Mouse (Mus musculus) heart, postnatal 10 days (tissue): ENCODE results near the gene Cd72. TPM values are rescaled to one million over a fixed set of nuclear protein-coding genes. Genes with fewer than 3 reads are reported as not detected.

ENCODE experiments used
- DNase-seq, 2 experiments: peaks; one replicate each; pipeline ENCODE4 v3.0.0; 2021
- intact Hi-C: fragments of 180-260 bp; cut with DNase I; formaldehyde crosslinking; loops from one replicate; pipeline ENCODE4 v1.15.1; 2025
- total RNA-seq, 2 experiments: library from RNA; stranded (reverse); gene quantifications; 2 replicates each; pipeline ENCODE4 v1.2.3; 2021

Cd72 gene
- total RNA-seq, 2 experiments from 2014 or later = 0.45 to 0.60 TPM

DNA sequence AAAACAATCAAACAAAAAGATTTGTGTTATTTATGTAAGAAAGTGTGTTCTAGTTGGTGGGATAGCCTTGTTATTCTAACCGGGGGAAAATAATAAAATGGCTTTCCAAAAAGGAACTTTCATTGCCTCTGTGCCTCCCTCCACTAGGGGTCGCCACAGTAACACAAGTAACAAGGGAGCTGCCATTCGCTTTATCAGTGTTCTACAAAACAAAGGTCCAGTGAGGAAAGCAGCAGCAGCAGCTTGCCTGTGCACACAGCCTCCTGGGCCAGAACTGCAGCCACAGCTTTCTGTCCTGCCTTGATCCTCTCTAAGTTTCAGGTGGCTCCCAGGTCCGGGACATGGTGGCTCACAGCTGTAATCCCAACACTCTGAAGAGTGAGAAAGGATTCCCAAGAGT is 22.7 kb downstream of the Cd72 start:
- intact Hi-C loops = loop anchor here (5.0 kb wide), 1 partner anchor 281 kb away; the partner anchor contains the start of gene Olfr71
- peak; percentile 88 to 94 for DNase-seq

DNA sequence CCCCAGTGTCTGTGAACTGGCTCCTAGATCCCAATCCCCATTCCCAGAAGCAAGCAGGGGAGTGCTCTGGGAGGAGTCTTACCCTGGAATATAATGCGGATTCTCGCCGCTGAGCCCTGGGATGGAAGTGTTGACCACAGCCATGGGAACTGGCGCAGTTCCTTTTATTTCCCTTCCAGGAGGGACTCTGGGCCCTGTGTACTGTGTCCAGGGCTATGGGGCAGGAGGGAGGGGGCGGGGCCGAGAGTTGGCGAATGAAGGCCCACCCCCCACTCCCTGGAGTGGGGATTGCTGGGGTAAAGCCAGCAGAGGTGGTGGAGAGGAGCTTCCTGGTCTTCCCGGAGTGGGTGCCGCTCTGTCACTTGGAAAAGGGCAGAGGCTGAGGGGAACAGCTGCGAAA is 25.5 kb downstream of the Cd72 start, which contains the start of gene Fam166b:
Gene Fam166b (minus strand): TSS at position 189 of the 400 bp plus-strand sequence.
- peak in 1 of 2 experiments; percentile 47 for DNase-seq
- intact Hi-C loops = no loop called here

DNA sequence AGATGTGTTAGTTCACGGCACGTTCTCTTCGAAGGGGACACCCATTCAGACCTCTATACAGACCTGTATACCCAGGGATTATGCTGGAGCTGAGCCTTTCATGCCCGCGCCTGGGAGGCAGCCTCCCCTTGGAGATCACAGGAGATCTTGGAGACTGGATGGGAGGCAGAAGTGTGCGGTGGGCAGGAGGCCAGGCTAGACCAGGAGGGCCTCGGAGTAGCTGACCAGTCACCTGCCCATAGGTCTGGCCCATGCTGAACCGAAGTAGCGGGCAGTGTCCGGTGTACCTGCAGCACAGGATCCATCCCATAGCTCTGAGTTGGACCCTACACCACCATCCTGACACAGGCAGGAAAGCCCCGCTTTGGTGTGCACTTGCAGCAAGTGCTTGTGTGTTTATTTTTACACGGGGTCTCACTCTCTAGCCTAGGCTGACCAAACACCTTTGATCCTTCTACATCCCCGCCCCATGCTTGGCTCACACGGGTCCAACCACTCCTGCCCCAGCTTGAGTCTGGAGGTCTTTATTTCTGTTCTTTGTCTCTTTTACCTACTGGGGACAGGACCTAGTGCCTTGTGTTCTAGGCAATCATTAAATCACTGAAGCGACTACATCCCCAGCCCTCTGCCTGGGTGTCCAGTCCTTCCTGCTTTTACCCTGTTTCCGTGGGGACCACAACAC is 26.1 kb downstream of the Cd72 start:
- intact Hi-C loops = no loop called here
- no peak for DNase-seq

DNA sequence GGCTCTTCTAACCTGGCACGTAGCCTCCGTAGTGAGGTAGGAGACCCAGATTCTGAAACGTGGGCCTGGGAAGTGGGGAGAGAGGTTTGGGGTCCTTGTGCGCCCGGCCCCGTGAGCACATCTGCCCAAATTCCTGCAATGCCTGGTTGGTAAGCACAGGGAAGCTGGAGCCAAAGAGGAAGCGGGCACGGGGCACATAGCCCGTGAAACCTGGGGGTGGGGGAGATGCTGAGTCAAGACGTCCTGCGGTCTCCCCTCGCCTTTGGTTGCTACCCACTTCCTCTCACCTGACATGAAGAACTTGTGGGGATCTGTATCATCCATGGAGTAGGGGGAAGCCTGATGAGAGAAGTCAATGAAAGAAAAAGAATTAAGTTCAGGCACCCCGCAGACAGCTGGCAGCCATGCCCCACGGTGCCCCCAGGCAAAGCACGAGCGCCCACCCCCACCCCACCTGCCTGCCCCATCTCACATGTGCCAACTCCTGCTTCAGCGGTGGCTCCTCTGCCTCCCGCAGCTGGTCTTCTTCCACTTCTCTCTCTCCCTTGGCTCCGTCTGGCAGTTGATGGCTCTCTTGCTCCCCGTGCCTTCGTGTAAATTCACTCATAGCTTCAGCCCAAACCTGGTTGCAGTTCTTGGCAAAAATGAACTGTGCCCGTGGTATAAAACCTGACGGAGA is 26.8 kb downstream of the Cd72 start:
- no peak for DNase-seq
- intact Hi-C loops = no loop called here

DNA sequence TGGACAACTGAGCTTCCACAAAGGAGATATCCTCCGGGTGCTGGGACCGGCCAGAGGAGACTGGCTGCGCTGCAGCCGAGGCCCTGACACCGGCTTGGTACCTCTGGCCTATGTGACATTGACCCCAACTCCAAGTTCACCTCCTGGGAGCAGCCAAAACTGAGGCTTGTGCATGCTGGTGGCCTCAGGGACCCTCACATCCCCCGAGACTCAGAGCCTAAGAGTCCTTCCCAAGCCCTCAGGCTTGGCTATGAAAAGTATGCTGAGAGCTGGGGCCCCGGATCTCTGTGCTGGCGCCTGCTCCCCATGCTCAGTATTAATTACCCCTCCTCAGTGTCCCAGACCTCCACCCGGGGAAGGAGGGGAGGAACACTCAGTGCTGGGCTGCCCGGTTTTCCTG is 27.9 kb downstream of the Cd72 start:
- intact Hi-C loops = no loop called here
- no peak for DNase-seq

DNA sequence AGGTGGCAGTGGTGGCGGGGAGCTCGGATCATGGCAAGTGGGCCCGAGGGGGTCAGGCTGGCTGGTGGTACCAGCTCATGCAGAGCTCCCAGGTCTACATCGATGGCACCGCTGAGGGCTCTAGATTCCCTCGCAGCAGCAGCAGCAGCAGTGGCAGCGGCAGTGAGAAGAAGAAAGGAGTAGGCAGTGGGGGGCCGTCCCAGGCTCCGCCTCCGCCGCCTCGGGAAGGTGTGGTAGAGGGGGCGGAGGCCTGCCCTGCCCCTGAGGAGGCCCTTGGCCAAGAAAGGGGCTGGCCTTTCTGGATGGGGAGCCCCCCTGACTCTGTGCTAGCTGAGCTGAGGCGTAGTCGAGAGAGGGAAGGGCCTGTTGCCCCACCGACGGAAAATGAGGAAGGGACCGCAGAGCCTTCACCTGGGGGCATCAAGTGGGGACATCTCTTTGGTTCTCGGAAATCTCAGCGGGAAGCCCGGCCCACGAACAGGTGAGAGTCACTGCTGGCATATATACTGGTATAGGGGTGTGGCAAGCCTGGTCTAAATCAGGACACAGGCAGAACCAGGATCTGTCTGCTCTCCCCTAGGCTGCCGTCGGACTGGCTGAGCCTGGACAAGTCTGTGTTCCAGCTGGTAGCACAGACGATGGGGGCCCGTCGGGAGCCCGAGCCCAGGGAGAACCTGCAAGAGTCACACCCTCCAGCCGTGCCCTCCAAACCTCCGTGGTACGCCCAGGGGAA is 28.6 kb downstream of the Cd72 start:
- DNase-seq = peak in 1 of 2 experiments; percentile 15
- intact Hi-C loops = no loop called here

DNA sequence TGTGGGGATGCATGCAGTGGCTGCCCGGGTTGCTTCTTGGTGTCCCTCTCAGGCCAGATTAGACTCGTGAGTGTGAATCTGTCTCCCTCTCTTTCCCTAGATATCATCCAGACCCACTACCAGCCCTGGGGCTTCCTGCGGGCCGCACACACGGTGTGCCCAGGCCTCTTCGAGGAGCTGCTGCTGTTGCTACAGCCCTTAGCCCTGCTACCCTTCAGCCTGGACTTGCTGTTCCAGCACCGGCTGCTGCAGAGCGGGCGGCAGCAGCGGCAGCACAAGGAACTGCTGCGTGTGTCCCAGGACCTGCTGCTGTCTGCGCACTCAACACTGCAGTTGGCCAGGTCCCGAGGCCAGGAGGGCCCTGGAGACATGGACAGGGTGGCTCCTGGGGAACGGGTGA is 29.2 kb downstream of the Cd72 start:
- no peak for DNase-seq
- intact Hi-C loops = no loop called here

DNA sequence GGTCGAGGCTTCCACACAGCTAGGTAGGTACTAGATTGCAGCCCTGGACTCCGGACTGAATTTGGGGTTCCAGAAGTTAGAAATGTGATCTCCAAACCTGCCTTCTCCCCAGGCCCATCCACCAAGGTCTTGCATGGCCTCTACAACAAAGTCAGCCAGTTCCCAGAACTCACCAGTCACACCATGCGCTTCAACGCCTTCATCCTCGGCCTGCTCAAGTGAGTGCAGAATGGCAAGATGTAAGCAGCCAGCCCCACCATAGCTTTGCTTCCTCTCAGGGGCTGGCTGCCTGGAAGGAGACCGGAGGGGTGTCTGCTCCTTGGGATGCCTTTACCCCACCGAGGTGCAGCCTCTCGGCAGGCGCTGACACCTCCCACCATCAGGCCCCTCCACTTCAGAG is 30.4 kb downstream of the Cd72 start:
- DNase-seq = no peak

DNA sequence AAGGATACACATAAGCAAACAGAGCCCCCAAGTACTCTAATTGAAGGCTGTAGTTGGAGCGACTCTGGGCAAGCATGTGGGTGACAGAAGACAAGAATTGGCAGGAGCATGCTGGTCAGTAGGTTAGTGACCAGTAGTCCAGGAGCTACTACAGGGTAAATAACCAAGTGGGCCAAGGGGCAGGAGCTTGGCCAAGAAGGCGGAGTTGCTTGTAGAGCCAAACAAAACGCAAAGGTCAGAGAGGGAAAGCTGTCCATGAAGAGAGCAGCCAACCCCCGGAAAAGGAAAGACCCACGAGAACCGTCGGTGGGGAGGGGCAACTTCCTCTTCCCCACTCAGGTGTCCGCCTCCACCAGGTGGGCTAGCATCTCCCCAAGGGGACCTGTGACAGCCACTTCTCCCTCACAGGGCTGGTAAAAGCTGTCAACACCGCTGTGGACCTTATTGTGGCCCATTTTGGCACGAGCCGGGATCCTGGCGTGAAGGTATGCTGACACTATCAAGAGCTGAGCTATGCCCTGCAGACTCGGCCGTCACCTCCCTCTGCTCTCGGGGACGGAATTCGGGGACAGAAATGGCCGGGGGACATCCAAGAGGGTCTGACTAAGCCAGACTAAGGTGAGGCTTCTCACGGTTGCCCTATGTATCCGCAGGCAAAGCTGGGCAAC is 31.0 kb downstream of the Cd72 start:
- DNase-seq = peak in 1 of 2 experiments; percentile 55
- intact Hi-C loops = no loop called here

More for the DNA sequence above, 30.4 kb downstream of the Cd72 start:
- intact Hi-C loops = no loop called here

DNA sequence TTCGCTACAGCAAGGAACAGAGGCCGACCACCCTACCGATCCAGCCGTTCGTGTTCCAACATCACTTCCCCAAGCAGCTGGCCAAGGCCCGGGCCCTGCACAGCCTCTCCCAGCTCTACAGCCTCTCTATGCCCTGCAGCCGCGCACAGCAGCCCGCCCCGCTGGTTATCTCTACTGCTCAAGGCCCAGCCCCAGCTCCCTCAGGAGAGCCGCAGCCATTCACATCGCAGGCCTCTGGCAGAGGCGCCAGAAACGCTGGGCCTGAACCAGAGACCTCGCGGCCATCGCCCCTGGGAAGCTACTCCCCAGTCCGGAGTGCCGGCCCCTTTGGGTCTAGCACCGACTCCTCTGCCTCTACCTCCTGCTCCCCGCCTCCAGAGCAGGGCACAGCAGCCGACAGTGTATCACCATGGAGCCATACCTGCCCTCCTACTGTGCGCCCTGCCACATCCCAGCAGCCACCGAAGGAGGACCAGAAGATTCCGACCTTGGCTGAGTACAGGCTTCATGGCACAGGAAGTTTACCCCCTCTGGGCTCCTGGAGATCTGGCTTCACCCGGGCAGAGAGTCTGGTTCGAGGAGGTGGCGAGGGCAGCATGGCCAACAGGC is 32.7 kb downstream of the Cd72 start:
- no peak for DNase-seq
- intact Hi-C loops = loop anchor here (2.0 kb wide), 1 partner anchor 375 kb away; the partner anchor contains the start of gene Fam214b

DNA sequence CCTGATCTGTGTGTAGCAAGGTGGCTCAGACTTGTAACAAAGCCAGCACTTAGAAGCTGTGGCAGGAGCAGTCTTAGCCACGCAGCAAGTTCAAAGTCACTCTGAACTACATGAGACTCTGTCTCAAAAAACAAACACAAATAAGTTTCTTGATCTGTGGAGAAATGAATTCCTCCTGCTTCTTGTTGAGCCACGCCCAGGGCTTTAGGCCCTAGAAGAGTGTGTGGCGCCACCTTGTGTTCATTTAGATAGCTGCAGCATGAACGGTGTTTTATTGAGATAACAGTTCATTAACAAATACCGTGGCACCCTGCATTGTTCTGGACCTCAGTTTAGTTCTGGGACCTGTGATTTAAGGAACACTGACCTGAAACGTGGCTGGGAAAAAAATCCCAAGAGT is 34.1 kb downstream of the Cd72 start:
- intact Hi-C loops = loop anchor here (1.0 to 2.0 kb wide), 4 partner anchors 39 to 374 kb away; partner anchors contain the start of genes Atp8b5, Fam214b and Rusc2
- peak; percentile 88 to 91 for DNase-seq

DNA sequence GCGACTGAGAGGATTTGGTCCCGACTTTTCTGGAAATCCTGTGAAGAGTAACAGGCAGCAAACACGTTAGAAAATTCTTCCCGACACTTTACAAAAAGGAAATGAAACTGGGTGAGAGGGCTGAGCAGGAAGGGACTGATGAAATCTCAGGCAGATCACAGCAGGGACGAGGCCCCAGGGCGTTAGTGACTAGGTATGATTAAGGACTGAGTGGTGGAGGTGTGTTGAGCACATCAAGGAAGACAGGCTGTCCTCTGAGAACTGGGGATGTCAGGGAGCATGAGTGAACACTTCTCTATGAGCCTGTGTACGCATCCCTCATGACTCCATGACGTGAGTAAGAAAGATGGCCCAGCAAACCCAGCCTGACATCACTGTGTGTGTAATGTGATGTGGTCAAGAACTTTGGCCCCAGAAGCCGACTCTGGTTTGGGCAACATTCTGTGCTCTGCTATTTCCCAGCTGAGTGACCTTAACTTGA is 34.6 kb downstream of the Cd72 start:
- no peak for DNase-seq
- intact Hi-C loops = loop anchor here (1.0 to 2.0 kb wide), 6 partner anchors 13 to 373 kb away; partner anchors contain the start of genes Atp8b5, Fam214b and Rusc2

DNA sequence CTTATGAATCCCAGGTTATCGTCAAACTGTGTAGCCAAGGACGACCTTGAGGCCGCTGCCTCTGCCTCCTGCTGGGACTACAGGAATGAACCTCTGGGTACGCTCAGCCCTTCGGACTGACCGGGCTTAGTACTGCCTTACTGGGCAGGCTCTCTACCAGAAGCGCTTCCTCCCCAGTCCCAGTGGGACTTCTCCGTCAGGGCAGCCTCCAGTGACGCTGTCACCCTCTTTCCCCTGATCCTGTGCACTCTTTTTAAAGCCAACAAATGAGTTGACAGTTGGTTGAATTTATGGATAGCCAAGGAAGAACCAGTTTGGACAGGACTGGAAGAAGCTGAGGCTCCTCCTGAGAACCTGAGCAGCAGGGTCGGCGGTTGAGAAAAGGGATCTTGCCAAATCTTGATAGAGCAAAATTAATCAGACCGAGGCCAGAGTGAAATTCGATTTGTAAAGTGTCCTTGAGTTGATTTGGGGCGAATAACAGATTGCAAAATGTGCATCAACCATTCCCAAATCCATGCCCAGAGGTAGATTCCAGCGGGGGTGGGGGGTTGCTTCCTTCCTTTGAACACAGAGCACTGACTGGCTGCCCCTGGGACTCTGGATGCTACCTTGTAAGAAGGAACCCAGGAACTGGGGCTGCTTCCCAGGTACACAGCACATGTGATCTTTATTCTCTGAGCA is 35.3 kb downstream of the Cd72 start:
- peak; percentile 60 to 61 for DNase-seq
- intact Hi-C loops = loop anchor here (1.0 kb wide), 2 partner anchors 12 to 25 kb away; no protein-coding TSS in a partner anchor

DNA sequence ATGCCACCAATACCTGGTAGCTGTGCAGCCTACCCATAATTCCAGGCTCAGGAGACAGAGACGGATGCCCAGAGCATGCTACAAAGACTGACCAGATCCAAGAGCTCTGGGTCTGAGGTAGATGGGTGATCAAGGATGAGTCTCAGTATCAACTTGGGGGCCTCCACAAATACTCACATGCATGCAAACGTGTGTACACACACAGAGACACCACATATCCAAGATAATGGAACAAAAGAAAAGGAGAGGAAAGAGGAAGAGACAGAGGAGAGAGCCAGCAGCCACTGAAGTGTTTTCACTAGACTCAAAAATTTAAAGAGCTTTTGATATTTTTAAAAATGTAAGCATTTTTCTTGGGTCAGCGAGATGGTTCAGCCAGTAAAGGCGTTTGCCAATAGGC is 36.0 kb downstream of the Cd72 start:
- intact Hi-C loops = no loop called here
- no peak for DNase-seq

DNA sequence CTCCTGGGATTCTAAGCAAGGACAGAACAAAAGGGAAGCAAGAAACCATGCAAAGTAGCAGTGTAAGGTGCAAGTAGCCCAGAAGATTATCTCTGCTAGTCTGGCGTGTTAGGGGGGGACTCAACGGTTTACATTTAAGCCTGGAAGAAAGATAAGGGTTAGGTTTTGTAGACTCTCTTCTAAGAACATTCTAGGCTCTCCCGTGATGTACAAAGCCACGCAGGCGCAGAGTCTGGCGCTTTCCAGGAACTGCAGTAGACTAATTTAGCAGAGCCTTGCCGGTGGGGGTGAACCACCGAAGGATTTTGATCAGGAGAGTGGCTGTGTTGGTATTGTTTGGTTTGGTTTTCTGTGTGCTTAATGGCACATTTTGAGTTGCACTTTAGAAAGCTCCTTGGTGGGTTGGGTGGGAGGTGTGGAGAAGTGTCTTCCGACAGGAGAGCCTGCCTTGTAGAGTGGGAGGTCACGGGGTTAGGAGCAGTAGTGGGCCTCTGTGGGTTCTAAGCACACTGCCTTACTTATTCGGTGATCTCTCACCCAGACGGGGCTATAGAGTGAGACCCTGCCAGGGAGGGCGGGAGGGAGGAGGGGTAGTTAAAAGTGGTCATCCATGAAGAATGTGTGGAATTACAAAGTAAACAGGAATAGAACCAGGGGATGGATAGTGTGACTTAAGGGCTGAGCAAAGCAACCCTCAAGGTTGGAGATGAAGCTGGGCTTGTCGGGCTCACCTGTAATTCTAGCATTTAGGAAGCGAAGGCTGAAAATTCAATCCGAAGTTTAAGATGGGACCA is 37.0 kb downstream of the Cd72 start:
- DNase-seq = peak in 1 of 2 experiments; percentile 12
- intact Hi-C loops = no loop called here

DNA sequence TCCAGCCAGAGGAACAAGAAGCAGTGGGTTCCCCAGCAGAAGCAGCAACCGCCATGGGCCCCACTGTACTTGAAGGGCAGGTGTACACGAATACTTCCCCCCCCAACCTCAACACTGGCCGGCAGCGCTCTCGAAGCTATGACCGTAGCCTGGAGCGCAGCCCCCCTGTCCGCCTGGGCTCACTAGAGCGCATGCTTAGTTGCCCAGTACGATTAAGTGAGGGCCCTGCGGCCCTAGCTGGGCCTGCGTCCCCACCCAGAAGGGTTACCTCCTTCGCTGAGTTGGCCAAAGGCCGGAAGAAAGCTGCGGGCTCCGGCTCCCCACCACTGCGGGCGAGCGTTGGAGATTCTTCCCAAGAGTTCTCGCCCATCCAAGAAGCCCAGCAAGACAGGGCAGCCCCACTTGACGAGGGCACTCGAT is 38.3 kb downstream of the Cd72 start:
- intact Hi-C loops = no loop called here
- no peak for DNase-seq

DNA sequence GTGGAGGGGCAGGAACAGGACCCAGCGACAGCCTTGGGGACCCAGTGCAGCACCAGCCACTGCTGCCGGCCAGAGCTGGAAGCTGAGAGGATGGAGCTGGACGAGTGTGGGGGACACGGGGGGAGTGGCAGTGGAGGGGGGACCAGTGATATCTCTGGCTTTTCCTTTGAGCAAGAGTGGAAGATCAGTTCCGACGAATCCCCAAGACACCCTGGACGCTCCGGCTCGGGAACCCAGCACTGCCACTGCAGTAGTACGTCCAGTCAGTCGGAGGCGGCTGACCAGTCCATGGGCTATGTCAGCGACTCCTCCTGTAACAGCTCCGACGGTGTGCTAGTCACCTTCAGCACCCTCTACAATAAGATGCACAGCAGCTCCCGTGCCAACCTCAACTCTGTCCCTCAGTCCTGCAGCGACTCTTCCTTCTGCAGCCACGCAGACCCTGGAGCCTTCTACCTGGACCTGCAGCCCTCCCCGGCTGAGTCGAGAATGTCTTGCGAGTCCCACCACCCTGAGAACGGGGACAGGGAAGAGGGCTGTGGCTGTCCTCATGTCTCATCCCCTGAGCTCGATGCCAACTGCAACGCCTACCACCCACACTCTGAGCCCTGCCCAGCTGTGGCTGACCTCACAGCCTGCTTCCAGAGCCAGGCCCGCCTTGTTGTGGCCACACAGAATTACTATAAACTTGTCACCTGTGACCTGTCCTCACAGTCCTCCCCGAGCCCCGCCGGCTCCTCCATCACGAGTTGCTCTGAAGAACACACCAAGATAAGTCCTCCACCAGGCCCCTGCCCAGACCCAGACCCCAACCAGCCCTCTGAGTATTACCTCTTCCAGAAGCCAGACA is 39.0 kb downstream of the Cd72 start:
- intact Hi-C loops = no loop called here
- no peak for DNase-seq

DNA sequence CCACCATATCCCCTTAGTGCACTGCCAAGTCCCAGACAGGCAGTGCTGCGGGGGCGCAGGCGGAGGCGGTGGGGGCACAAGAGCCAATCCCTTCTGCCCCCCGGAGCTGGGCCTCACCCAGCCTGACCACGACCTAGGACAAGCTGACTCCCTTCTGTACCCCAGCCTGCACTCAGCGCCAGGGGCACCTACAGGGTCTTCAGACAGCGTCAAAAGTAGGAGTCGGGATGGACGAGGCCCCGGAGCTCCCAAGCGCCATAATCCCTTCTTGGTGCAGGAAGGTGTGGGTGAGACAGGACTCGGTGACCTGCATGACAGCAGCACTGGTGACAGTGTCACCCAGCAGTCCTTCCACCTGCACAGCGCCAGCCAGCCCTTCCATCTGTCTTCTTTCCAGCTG is 39.7 kb downstream of the Cd72 start:
- no peak for DNase-seq
- intact Hi-C loops = no loop called here
